Mouse (Mus musculus): ENCODE measurements around the gene Rasl11b.

DNA sequence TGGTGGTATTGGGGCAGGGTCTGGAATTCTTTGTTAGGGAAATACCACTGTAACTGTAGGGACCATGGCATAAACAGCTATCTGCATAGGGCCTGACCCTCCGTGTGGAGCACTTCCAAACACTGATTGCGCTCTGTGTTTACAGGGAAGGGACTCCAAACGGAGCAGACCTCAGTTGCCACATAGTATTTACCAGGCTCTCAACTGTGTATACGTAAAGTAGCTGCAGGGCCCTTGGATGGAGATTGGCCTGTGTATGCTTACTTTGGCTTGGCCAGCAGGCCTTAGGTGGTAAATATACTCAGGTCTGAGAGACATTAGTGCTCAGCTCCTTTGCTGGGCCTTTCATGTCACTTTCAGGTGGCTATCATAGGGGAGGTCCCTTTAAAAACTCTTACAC is 7.4 kb downstream of the Rasl11b start:
- TF ChIP-seq CTCF (IDR thresholded peaks at IDR 0.05; ENCODE audit: extremely low read depth, insufficient read depth, insufficient read length, insufficient replicate concordance): no peak
- no peak for TF ChIP-seq POLR2A (IDR thresholded peaks at IDR 0.05; ENCODE audit: low read depth, low read length)

All from spleen, adult 2 months (tissue).